16 mouse cellular contexts compared by ENCODE assay signal in genomic region chr9:62750381-62750780, GRCm38 (mm10).
"Had no signal": no experiment of that assay in that cellular context is flagged by ENCODE, and none has a peak within 500 bp of the region (broad histone marks: within the 10 kb centered on the region; RNA-seq: fewer than 3 reads in every experiment).

No protein-coding gene starts in this region.

- H3K9ac ChIP-seq: limb, embryonic 12.5 days; limb, embryonic 15.5 days; liver, embryonic 14.5 days; liver, postnatal 0 days had no signal

- H3K4me2 ChIP-seq: limb, embryonic 12.5 days; limb, embryonic 15.5 days; liver, embryonic 11.5 days; midbrain, embryonic 11.5 days had no signal

- ATAC-seq: hindbrain, postnatal 0 days; inflammation-experienced regulatory T-cells, adult 6 months; intestine, embryonic 16.5 days; liver, postnatal 0 days had no signal

- H3K27ac ChIP-seq: hindbrain, postnatal 0 days; layer of hippocampus, adult 2 months; left cerebral cortex, adult 2 months; limb, embryonic 12.5 days; limb, embryonic 15.5 days; liver, embryonic 14.5 days had no signal

- DNase-seq: layer of hippocampus, adult 9-11 months; liver, postnatal 0 days; midbrain, embryonic 14.5 days; thymus, adult 2 months; thymus, postnatal 14 days; thymus, postnatal 4 days had no signal

- H3K9me3 ChIP-seq: limb, embryonic 15.5 days had no signal

- H3K27me3 ChIP-seq: limb, embryonic 12.5 days; limb, embryonic 15.5 days had no signal

- H3K4me1 ChIP-seq: limb, embryonic 12.5 days; limb, embryonic 15.5 days had no signal

- H3K4me3 ChIP-seq: layer of hippocampus, adult 2 months; left cerebral cortex, adult 2 months; limb, embryonic 12.5 days; limb, embryonic 15.5 days had no signal
